Mouse (Mus musculus) C2C12 (cell line): Measurements from ENCODE around the gene Il13ra1.

Experiments
- CTCF ChIP-seq: IDR thresholded peaks from one replicate; pipeline ENCODE4 v1.5.1; 2011; ENCODE audit not compliant: control insufficient read depth, insufficient read depth, insufficient read length
- USF1 ChIP-seq: IDR thresholded peaks from one replicate; pipeline ENCODE4 v1.6.1; 2011; ENCODE audit warnings: low read depth, mild to moderate bottlenecking, control low read depth, moderate library complexity

DNA sequence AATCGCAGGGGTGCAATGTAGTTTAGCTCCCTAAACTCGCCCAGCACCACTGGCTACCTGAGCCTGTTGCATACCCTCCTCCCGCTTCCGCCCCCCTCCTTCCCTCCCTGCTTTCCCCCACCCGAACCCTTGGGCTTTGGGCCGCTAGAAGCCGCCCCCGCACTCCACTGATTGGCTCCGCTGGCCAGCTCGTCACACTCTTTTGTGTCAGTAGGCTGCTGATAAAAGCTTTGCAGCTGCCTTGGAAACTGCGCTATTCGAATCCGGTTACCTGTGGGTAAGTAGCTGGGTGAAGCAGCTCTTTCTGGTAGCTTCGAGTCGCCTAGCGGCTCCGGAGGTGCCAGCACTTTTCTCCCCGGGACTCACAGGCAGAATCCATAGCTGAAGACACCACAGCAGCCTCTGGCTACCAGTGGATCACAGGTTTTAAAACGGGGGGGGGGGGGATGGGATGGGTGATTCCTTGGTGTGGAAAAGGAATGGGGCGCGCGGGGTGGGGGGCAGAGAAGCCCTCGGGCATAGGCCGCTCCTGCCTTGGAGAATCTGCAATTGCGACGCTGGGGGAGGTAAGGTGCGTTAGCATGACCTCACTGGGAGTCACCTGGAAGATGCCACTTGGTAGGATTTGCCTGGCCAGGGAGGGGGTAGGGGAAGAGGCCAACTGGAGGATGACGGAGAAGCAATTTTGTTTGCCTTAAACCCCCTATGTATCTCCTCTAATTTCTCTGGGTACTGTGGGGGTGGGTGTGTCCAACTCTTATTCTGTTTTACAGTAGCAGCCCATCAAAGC lies 84.0 kb downstream of the Il13ra1 start, which contains the start of gene Zcchc12:
- TF ChIP-seq USF1 (no peak), CTCF (no peak)
